Mouse (Mus musculus) ZHBTc4 (cell line): ENCODE data around the gene Lsg1.
A peak's percentile ranks its signal among the peaks of the same experiment; 100 is the strongest.

Experiments used
- DNase-seq: peaks from one replicate; pipeline ENCODE4 v3.0.0-alpha.2; 2011; ENCODE audit warnings: low read depth, low spot score

The Lsg1 gene

DNA sequence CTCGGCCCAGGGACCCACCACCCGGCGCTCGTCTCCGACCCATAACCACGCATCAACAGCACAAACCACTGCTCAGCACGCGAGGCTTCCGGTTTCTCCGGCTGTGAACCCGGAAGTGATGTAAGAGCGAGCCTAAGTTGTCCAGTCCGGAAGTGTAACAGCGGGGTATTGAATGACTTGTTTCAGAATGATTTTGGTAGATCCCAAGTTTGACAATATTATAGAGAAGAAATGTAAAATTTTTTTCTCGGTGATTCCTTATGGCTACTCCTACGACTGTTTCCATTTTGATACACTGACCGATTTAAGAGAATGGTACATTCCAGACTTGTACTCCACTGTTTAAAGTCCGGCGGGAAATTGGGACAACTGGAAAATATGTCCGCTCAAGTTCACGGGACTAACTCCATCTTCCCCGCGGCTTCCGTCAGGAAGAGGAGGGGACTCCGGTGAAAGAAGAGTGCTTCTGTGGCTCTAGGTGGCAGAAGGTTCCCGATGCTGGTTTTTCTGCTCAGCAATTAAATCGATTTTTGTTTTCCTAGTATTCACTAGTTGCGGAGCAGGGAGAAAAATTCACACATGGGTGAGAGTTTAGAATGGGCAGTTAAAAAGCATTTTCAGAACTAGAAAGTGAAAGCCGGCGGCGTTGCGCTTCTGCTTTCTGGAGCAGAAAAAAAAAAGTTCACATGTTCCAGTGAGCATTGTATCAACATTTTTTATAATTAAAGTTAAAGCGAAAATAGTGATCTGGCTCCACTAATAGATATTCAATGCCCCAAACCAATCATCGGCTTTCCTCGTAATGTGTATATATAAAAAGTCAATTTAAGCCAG, at the start of gene Lsg1:
Gene Lsg1 (minus strand): TSS at position 99 of the 834 bp plus-strand sequence.
- peak; percentile 96 for DNase-seq

DNA sequence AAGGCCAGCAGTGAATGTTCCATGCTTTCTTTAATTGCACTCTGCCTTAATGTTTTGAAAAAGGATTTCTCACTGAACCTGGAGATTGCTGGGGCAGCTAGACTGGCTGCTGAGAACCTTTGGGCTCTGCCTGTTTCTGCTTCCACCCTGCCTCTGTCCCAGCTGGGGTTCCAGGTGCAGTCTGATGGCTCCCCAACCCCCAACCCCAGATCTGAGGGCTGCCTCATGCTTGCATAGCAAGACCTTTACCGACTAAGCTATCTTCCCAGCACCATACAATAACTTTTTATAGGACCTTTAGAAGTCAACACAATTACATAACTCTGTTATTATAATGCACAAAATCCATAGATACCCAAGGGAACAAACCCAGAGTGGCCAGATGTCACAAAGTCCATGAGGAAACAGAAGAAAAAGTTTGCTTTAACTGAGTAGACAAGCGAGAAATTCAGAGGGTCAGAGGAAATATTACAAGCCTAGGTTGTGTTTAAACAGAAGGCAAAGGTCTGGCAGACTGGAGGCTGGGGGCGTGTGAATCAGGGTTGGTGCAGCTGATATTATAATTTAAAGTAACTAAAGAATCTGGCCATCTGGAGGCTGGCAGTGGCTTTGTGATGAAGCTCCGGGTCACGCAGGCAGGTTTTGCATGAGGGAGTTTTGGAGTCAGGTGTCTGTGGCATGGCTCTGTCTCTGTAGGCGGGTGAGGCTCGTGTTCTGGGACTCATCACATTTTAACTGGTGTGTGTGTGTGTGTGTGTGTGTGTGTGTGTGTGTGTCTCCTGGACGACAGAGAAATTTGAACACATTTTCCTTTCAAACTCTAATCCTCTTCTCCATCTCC, 46.7 kb upstream of the Lsg1 start:
- no peak for DNase-seq

DNA sequence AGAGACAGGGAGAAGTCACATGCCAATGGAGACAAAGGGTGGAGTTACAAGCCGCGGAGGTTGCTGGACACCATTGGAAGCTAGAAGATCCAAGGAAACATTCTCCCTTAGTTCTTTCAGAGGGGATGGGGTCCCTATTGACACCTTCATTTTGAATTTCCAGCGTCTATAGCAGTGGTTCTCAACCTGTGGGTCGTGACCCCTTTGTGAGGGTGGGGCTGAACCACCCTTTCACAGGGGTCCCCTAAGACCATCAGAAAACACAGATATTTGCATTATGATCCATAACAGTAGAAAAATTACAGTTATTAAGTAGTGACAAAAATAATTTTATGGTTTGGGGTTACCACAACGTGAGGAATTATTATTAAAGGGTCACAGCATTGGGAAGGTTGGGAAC, 42.1 kb upstream of the Lsg1 start:
- no peak for DNase-seq

DNA sequence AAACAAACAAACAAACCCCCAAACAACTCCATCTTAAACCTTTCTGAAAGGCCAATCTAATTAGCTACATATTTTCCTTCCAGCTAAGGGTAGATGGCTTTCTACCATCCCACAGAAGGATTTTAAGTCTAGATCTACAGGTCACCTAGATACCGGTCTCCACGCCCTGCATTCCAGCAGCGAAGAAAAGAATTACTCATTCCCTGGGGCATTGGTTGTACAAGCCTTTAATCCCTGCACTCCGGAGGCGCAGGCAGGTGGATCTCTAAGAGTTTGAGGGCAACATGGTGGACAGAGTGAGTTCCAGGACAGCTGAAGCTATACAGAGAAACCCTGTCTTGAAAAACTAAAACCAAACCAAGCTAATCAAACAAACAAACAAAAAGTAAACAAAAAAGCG, 41.0 kb upstream of the Lsg1 start:
- DNase-seq = peak; percentile 82

DNA sequence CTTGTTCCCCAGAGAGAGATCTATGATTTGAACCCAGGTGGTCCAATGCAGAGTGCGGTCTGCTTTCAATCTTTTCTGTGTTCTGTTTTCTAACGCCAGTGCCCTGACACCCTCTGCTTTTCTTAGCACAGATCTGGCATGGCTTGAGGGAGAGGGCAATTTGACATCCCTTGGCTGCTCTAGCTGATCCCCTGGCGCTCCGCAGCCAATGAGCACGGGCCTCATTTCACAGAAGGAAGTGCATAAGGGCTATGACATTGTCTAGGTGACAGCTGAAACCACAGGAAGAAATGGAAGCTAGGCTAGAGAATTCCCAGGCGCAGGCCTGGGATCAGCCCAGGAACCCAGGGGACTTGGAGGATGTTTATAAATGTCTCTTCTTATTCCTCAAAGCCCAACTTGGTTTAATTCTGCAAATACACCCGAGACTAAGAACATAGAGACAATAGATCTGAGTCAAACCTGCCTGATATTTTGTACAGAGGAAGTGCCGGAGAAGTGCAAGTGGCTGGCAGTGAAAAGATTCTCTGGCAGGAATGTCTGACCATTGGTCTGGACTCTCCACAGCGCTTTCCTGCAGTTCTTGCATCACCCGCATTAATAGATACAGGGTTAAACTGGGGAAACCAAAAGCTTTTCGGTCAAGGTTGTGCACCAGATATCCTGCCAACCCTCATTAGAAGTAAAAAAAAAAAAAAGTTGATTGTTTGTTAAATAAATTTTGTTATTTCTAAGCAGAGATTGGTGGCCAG, 40.4 kb upstream of the Lsg1 start:
- peak; percentile 36 for DNase-seq

DNA sequence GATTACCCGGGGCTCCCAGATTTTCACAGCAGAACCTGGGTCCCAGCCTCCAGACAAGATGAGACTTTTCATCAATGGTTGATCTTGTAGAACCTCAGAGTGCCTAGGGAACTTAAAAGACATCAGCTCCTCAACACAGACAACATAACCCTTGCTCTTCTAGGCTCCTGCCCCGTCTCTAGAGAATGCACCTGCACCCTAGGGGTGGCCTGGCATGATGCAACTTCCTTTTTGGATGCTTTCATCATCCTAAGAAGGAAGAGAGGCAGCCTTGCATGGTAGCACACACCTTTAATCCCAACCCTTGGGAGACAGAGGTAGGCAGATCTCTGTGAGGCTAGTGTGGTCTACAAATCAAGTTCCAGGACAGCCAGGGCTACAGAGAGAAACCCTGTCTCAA, 37.2 kb upstream of the Lsg1 start:
- DNase-seq = no peak

DNA sequence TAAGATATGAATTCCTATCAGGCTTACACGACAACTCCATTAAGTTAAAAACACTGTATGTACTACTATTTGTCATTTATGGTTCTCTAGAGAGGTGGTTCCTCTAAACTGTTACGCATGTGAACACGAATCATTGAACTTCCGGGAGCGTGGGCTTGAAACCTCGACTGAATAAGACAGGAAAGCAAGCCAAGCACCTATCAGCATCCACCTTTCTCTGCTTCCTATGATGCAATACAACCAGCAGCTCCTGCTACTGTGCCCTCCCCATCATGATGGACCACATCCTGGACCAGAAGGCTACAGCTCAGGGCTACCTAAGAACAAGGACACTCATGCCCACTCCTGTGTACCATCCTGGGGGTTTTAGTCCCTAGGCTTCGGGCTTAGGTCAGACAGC, 36.3 kb upstream of the Lsg1 start:
- no peak for DNase-seq

DNA sequence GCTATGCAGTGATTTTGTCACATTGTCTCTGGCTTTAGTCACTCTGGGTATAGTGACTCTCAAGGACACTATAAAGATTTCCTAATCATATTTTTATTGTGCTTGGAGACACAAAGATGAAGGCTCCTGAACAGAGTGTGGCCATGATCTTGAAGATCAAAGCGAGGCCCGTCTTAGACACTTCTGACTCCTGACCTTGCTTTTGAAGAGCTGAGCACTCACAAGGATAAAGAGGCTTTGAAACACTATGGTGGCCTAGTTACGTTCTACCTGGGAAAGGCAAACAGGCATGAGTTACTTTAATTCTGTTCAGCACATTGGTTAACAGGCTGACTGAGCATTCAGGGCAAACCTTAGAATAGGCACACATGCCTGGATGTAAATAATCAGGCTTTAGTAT, 28.9 kb upstream of the Lsg1 start:
- DNase-seq = no peak

DNA sequence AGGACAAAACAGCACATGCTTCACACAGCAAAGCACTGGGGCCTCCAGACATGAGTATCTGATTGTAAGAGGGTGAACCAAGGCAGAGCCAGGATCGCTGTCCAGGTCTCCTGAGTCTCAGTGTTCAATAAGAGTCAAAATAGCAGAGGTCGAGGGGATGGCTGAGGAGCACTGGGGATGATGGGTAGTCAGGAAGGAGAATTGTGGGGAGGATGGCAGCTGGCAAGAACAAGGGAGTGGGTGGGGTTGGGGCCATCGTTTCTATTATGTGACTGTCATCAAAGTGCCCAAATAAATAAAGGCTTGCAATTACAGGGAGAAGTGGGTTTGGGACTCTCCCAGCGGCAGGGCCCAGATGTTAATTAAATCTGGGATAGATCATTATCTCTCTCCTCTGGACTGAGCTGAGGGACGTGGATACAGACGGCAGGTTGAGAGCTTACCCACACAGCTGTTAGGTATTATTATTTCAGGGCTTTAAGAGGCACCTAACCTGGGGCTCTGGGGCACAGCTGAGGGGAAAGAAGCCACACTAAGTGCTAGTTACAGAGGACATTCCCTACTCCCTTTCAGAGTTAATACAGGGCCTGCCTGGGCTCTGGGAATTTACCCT, 27.4 kb upstream of the Lsg1 start:
- peak; percentile 67 for DNase-seq

DNA sequence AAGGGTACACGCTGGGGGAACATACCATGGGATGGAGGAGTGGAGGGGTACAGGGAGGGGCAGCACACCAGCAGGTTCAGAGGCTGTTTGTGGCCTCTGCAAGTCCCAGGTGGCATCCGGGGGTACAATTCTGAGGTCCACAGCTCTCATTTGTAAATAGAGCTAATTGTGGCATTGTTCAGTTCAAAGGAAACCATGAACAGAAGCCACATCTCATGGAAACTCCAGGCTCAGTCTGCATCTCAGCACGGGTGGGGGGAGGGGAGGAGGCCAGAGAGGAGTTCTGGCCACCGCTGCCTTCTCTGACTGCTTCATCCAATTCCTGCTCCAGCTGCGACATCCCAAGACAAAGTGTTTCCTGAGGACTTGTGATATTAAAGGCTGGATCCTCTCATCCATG, 26.7 kb upstream of the Lsg1 start:
- DNase-seq = peak; percentile 42

DNA sequence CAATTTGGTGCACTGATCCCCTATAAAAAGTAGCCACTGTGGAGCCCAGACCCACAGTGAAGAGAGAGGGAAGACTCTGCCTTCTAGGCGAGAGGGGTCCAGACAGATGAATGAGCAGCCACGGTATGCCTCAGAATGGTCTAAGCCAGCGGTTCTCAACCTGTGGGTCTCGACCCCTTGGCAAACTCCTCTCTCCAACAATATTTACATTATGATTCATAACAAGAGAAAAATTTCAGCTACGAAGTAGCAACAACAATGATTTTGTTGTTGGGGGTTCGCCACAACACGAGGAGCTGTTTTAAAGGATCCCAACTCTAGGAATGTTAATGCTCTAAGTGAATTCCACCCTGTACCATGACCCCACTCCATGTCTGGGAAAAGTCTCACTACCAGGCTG, 25.7 kb upstream of the Lsg1 start:
- DNase-seq = no peak

DNA sequence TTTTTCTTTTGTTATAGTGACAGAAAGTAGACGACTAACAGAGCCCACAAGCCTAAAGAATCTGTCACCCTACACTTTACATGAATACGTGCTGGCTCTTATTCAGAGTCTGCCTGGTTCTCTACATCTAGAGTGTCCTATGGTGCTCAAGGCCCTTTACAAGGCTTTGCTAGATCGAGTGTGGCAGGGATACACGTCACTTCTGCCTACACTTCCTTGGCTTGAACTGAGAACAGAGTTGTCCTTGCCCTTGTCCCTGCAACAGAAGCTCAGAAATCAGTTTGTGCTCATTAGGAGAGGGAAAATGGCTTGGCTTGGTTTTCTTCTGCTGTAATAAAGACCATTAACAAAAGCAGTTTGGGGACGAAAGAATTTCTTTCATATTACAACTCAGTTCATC, 23.9 kb upstream of the Lsg1 start:
- DNase-seq = no peak

DNA sequence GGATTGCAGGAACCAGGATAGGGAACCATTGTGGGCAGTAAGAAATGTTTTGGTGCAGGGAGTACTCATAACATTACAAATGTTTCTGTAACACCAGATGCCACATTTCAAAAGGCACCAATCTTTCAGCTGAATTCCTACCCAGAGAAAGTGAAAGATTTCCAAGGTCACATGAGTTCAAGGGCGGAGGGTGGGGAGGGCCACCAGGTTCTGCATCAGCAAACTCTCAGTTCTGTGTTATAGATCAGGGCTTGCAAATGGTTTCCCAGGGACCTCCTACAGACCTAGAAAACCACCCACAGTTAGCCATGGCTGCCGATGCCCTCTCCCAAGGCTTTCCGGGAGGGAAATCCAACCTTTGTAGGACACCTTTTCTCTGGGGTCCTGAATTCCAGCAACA, 20.5 kb upstream of the Lsg1 start:
- no peak for DNase-seq

DNA sequence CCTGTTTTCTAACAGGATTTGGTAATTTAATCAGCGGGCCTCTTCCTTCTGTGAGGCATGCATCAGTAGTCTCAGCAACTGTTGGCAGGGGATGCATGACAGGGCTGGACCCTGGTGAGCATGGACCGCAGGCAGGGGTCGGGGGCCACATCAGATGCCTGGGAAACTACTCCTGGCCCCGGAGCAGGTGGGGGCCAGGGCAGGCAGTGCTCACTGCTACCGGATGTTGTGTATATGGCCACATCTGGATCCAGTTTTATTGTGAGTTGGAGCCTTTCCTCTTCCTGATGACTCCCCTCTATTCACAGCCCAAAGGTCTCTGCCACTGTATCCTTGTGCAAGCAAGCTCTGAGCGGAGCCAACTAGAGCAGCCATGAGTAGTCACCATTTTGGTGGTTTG, 18.1 kb upstream of the Lsg1 start:
- DNase-seq = no peak

DNA sequence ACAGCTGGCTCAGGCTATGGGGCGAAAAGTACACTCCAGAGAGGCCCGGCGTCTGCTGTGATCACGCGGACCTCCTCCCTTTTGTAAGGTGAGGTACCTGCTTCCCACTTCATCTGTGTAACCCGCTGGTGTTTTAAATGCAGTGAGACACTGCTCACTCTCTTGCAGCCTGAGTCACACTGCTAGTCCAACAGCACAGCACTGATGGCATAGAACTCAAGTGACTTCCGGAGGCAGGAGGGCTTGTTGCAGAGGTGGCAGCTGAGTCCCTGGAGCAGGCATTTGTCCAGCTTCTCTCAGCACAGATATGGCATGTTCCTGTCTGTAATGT, 17.4 kb upstream of the Lsg1 start:
- DNase-seq = no peak

DNA sequence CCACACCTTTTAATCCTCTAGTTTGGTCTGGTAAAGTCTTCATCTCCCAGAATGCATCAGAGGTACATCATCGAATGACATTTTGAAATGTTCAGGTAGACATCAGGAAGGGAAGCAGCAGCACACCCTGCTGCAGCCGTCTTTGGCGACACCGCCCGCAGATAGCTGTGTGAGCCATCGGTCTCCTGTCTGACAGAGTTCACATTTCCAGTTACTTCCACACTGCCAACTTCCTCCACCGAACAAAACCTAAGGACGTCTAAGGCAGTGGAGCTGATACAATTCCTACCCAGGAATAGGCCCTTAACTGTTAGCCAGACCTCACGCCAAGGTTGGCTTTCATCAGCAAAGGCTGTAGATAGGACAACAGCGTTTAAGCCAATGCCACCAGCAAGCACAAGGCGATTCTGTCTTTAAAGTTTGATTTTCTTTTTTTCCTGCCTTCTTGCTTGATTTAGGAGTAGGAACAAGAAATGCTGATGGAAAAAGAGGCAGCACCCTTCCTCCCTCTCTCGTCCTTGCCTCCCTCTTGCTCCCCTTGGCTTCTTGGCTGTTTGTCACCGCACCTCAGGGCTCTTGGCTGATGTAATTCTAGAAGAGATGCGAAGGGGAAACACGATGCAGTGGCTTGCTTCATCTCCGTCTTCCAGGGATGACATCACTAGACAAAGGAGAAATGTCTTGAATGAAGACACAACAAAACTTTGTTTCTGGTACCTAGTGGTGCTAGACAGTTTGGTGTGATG, 16.8 kb upstream of the Lsg1 start:
- DNase-seq = no peak

DNA sequence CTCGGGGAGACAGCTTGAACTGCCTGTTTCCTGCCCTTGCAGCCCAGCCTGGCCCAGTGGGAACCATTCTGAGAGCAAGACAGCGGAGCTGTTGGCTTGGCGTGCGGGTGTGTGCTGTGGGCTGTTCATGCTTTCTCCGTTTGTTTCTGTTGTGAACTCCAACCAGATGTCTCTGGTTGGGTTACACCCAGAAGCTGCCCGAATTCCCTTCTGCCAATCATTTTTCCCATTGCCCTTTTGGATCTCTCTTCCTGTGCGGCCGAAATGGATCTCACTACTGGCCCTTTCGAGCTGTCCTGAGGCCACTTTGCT, 16.1 kb upstream of the Lsg1 start:
- peak; percentile 35 for DNase-seq

DNA sequence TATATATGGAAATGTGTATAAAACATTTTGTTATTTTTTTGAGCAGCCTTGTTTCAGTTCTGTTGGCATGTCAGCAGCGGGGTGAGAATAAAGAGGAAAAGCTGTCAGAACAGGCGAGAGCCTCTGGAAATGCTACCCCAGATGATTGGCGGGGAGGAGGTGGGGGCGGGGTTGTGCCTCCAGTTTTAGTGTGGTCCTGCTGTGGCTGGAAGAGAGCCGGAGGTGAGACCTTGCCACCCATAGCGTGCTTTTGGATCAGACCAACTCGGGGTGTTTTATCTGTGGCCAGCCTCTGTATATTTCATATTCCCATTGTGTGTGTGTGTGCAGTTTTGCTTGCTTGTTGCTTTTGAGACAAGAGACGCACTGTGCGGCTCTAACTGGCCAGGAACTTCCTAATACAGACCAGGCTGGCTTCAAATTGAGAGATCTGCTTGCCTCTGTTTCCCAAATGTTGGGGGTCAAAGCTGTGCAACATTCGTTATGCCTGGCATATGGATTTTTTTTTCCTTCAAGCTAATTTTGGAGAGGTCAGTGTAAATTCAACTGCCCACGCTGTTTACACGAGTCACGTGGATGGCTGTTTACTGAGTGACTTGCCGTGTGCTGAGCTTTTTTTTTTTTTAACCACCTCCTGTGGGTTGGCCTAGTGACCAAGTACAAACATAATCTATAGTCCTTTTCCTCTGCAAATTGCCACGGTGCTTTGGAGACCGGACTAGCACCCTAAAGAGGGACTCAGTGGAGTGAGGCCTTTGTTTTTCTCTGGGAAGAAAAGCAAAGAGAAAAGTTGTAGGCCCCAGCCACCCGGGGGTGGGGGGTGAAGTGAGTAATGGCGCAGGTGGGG, 15.5 kb upstream of the Lsg1 start:
- peak; percentile 64 for DNase-seq

DNA sequence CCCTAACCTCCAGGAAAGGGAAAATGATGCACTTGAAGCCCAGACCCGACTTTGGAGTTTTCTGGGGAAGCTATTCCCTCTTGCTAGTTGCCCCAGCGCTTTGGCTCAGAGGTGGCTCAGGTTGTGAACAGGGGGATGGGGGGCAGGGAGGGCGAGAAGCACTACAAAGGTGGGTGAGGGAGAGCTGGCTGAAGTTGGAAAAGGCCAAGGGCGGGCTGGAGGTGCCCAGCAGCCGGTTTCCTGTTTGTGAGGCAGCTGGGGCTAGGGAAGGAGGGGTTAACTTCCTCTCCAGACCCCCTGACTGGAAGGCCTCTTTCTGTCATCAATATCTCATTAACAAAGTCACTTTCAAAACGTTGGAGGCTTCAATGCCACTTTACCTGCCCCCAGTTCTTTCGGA, 14.6 kb upstream of the Lsg1 start:
- DNase-seq = no peak

DNA sequence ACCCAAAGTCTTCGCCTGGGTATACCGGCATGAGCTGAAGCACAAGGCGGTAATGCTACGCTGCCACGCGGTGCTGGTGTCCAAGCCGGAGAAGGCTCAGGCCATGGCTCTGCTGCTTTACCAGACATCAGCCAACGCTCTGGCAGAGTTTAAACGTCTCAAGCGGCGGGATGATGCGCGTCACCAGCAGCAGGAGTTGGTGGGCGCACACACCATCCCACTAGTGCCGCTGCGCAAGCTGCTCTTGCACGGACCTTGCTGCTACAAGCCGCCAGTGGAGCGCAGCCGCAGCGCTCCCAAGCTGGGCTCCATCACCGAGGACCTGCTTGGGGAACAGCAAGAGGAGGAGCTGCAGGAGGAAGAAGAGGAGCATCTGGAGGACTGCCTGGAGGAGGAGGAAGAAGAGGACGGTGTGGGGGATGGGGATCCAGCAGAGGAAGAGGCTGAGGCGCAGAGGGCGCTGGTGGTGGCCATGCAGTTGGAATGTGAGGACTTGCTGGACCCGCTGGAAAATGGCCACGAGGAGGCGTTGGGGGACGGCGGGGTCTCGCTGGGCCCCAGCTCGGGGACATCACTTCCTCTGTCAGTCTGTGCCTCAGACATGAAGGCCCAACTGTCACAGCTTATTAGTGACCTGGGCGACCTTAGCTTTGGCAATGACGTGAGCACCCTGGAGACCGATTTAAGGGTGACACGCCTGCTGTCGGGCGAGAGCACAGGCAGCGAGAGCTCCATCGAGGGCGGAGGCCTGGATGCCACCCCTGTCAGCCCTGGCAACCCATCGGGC, 13.8 kb upstream of the Lsg1 start:
- peak; percentile 61 for DNase-seq
